Mouse (Mus musculus): ENCODE results near the gene Gpr176. TPM values are rescaled to one million over a fixed set of nuclear protein-coding genes. Genes with fewer than 3 reads are reported as not detected.
"Not testable (repeated sequence)": the region's sequence is repeated elsewhere in the genome, so short reads cannot be mapped to it uniquely, and the experiment has no call there.

The Gpr176 gene
- total RNA-seq, 2 experiments from 2014 or later = 3.4 TPM; not detected in 1

DNA sequence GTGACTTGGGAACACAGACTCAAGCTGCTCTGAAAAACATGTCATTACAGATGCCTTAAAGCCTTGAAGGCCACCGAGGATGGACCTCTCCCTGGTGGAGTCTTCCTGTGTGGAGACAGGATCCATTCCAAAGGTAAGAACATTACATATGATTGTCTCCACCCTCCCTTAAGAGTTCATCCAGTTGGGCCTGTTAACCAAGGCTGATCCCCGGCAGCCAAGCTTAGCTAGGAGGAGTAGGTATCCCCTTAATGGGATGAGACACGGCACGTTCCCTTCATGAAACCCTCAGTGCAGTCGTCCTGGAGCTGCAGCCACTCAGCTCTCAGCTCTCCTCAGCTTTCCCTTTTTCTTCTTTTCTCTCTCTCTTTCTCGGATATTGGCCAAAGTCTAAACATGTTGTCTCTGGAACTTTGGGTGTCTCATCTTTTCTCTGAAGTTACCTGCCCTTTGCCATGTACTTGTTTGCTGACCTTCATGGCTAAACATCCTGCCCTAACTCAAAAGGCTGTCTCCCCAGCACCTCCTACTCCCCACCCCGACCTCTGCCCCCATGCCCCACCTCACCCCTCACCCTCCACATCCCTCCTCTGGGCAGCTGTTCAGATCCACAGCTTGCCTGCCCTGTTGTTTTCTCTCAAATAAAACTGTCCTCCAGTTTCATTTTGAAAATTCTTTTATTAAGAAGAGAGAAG is 67.2 kb downstream of the Gpr176 start:
- no peak for ATAC-seq (replicated peaks; ENCODE audit: low FRiP score, poor library complexity, severe bottlenecking)

DNA sequence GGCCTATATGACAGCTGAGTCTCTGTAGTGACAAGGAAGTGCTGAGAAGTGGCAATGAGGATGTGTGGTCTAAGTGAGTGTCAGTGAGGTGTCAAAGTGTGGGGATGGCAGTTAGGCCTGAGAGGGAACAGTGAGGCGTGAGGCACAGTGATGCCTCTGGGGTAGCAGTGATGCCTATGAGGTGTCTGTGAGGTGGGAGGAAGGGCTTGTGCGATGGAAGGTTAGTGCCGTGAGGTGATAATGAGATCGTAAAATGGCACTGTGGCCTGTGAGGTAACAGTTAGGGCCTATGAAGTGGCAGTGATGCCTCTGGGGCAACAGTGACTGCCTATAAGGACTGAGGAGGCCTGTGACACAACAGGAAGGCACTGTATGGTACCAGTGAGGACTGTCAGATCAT is 69.8 kb downstream of the Gpr176 start:
- no peak for ATAC-seq (replicated peaks; ENCODE audit: low FRiP score, poor library complexity, severe bottlenecking)

DNA sequence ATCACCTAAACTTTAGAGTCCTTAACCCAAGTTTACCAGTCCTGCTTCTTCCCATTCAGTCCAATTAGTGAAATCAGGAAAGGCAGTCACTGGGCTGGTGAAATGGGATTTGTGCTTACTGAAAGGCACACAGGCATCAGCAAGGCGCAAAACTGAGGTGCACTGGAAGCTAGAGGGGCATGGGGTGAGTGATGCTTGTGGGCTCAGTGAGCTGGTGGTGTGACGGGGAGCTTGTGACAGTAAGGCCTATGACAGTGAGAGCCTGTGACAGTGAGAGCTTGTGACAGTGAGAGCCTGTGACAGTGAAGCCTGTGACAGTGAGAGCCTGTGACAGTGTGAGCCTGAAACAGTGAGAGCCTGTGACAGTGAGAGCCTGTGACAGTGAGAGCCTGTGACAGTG is 71.6 kb downstream of the Gpr176 start:
- ATAC-seq (replicated peaks; ENCODE audit: low FRiP score, poor library complexity, severe bottlenecking) = no peak

DNA sequence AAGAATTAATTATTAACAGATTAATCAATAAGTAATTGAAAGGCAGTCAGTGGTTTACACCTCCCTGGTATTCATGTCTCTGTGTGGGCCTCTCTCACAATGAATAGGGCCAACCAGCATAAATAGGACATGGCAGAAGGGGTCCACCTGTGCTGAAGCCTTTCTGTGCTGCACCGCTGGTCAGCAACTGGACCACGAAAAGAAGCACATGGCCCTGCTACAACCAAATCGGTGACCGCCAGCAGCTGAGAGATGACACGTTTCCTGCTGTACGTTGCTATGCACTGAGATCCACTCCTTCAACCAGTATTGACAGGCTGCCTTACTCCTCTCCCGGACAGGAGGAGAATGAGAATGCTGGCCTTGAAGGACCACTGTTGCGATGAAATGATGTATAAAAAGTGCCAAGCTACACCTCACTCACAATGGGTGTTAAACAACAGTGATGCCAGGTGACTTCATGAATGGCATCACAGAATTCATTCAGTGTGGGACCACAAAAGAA is 72.1 kb downstream of the Gpr176 start:
- no peak for ATAC-seq (replicated peaks; ENCODE audit: low FRiP score, poor library complexity, severe bottlenecking)

DNA sequence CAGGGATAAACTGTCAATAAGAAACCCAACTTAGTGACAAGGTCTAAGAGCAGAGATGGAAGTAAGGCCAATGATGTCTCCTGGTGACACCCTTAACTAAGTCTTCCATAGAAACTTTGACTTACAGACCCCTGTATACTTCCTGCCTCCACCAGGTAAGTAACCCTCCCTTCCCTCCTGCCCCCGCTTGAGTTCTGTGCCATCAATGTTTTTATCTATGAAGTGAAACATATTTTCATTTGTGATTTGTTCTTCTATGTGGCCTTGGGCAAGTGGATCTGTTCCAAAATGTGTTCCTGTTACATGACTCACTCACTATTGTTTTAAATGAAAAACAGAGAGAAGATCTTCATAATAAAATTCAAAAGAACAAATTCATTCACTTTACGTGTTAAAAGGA is 73.2 kb downstream of the Gpr176 start:
- ATAC-seq (replicated peaks; ENCODE audit: low FRiP score, poor library complexity, severe bottlenecking) = no peak

DNA sequence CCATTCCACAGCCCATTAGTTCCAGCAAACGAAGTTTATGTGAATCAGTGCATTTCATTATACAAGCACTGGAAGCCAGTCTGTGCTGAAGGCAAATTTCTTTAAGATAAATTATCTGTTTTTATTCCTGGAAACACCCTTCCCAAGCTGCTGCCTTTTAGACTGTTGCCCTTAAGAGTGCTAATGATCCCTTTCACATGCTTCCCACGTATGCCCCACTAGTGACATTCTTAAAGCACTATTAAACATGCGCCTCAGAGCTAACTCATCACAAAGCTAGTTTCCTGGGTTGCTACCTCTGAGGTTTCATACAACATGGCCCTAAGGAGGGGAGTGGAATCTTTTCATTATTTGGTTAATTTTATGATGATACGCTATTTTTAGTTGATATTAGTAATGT is 74.6 kb downstream of the Gpr176 start:
- ATAC-seq (replicated peaks; ENCODE audit: low FRiP score, poor library complexity, severe bottlenecking) = no peak

DNA sequence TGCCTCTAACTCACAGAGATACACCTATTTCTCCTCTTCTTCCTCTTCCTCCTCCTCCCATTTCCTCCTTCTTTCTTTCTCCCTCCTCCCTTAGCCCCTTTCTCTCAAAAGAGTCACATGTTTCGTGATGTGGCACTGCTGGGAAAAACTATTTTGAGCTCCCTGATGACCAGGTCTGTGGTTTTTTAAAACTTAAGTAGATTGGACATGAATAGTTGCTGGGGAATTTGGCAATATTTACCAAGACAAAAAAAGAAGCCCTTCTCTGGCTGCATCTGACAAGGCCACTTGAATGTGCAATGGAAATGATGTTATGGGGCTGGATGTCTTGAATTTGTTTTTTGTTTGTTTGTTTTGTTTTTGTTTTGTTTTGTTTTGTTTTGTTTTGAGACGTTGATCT is 75.3 kb downstream of the Gpr176 start:
- no peak for ATAC-seq (replicated peaks; ENCODE audit: low FRiP score, poor library complexity, severe bottlenecking)

DNA sequence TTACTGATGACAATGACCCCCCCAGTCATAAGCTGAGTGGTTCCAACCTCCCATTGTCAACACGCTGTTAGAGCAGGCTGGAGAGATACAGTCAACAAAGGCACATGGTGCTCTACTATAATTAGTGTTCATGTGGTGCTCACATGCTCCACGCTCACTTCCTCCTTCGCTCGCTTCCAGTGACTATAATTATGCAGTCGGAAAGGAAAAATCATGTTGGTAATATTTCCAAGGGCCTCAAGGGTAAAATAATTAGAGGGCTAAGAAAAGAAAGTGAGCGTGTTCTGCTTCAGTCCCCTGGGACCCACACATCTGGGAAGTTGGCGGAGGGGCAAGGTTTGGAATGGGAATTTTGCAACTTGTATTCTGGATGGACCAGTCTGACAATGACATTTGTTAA is 77.7 kb downstream of the Gpr176 start:
- ATAC-seq (replicated peaks; ENCODE audit: low FRiP score, poor library complexity, severe bottlenecking) = no peak

DNA sequence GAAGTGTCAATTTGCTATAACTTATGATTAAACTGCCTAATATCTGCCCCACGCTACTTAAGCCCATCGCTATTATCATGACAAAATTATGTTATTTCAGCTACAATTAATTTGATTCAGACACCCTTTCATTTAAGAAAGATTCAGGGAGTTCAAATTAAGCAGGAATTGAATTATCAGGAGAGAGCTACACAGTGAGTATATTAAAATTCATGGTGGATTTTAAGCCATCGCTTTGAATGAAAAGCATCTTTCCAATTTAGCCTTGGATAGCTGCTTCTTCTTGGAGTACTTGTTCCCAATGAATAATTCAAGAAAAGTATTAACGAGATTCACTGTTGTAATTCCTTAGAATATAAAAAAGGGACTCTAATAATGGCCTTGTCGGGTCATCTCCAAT is 79.6 kb downstream of the Gpr176 start:
- no peak for ATAC-seq (replicated peaks; ENCODE audit: low FRiP score, poor library complexity, severe bottlenecking)

DNA sequence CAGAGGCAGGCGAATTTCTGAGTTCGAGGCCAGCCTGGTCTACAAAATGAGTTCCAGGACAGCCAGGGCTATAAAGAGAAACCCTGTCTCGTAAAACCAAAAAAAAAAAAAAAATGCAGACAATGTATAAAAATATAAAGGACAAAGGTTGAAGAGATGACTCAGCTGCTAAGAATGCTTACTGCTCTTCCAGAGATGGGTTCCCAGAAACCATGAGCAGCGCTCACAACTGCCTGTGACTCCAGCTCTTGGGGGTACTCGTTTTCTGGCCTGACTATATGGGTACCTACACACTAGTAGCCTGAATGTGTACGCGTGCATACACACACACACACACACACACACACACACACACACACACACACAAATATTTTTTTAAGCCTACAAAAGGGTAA is 84.2 kb downstream of the Gpr176 start:
- ATAC-seq (replicated peaks; ENCODE audit: low FRiP score, poor library complexity, severe bottlenecking) = not testable (repeated sequence)

DNA sequence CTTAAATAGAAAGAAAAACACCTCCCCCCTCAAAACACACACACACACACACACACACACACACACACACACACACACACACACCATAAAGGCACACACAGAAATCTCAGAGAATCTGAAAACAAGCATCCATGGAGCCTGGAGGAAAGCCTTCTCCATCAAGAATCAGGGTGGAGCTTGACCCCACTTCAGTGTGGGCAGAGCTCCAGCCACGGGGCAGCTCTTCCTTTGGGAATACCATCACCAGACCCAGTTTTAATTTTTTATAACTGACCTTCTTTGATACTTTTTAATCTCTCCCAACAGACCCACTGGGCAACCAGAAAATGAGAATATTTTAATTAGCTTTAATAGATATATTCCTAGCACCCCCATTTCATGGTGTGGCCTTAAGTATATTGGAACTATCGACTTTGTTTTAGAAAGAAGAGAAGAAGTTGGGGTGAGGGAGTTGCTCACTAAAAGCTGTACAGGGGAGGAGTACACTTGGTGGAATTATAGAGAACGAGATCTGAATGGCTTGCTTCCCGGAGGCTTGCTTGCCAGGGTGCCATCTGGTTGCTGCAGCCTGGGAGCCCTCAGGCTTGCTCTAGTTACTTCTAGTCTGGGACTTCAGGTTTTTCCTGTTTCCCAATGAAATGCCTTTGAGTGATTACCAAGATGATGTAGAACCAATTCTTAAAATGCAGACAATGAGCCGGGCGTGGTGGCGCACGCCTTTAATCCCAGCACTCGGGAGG is 84.7 kb downstream of the Gpr176 start:
- no peak for ATAC-seq (replicated peaks; ENCODE audit: low FRiP score, poor library complexity, severe bottlenecking)

DNA sequence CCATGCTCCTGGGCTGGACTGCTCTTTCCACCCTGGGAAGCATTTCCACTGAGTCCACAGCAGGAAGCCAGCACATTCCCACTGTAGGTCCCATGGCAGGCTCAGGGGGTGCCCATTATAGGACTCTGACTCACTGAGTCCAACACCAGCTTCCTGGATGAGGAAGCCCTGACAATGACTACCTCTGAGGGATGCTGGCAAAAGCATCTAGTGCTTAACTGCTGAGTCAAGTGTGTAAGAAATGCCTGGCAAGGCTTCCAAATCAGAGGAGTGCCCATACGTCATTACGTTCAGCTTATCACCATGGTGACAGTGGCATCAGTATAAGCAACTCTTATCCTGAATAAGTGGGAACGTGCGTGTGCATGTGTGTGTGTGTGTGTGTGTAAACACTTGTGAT is 85.5 kb downstream of the Gpr176 start:
- ATAC-seq (replicated peaks; ENCODE audit: low FRiP score, poor library complexity, severe bottlenecking) = no peak

DNA sequence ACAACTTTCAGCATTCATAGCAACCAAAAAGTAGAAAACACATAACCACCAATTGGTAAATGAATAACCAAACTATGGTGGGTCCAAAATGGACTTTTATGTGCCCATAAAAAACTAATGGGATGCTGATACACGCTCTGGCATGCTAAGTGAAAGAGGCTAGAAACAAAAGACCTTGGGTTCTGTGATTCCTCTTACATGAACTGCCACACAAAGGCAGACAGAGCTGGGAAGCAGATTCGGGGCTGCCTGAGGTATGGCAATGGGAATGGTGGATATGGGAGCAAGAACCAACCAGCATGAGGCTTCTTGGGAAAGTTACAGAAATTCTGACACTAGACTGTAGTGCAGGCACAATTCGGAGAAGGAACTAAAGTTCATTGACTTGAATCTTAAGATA is 90.8 kb downstream of the Gpr176 start:
- ATAC-seq (replicated peaks; ENCODE audit: low FRiP score, poor library complexity, severe bottlenecking) = no peak

DNA sequence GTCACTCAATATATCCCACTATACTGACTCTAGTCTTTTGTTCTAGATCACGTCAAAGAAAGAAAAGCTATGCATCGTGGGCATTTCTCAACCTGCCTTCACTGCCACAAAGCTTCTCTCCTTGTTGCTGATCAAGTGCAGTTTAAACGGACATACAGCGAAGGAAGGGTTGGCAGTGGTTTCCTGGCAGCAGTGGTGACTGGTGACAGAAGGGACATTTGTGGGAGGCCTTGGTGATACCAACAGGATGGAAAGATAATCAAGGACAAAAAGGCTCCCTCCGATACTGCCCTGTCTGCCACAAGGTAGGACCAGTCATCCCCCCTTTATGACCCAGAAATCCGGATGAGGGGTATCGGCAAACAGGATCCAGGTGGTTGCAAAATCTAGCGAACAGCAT is 95.0 kb downstream of the Gpr176 start:
- no peak for ATAC-seq (replicated peaks; ENCODE audit: low FRiP score, poor library complexity, severe bottlenecking)

DNA sequence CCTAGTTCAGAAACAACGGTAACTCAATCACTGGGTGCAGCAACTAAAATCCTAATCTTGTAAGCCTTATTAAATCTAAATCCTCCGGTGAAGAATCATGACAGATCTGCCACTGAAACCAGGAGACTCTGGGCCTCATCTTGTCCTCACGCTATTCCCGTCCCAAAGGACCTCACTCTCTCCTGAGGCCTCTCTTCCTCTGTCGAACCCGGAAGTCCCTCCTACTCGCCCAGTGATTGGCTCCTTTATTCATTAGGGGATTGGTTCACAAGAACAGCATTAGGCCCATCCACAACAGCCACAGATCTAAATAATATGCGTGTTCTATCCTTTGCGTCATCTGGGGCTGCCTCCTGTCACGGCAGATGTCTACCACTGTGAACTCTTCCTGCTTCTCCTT is 101.6 kb downstream of the Gpr176 start:
- ATAC-seq (replicated peaks; ENCODE audit: low FRiP score, poor library complexity, severe bottlenecking) = no peak

DNA sequence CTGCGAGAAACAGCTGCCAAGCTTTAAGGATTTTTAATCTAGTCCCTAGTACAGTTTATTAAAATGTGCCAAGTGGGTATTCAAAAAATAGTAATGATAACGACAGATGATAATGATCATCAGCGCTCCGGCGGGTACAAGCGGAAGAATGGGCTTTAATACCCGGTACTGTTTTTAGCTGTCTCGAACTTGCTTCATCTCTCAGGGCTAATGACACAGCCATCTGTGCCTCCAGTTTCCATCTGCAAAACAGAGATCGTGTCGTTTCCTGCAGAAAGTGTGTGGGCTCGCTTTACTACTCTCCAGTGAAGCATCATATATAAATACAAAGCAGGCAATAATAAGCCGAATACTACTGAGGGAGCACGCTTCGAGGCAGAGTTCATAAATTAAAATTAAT is 103.0 kb downstream of the Gpr176 start:
- ATAC-seq (replicated peaks; ENCODE audit: low FRiP score, poor library complexity, severe bottlenecking) = no peak

DNA sequence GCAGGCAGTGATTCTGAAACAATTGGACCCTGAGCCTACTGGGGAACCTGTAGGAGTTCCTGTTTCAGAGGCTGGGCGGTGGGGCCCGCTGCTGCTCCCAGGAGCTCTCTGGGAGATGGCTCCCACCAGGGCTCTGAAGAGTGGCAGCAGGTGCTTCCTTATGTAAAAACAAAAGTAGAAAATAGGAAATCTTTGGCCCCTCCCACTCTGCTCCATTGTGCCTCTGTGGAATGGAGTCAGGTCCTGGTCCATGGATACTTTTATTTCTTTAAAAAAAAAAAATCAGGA is 109.4 kb downstream of the Gpr176 start:
- ATAC-seq (replicated peaks; ENCODE audit: low FRiP score, poor library complexity, severe bottlenecking) = no peak

DNA sequence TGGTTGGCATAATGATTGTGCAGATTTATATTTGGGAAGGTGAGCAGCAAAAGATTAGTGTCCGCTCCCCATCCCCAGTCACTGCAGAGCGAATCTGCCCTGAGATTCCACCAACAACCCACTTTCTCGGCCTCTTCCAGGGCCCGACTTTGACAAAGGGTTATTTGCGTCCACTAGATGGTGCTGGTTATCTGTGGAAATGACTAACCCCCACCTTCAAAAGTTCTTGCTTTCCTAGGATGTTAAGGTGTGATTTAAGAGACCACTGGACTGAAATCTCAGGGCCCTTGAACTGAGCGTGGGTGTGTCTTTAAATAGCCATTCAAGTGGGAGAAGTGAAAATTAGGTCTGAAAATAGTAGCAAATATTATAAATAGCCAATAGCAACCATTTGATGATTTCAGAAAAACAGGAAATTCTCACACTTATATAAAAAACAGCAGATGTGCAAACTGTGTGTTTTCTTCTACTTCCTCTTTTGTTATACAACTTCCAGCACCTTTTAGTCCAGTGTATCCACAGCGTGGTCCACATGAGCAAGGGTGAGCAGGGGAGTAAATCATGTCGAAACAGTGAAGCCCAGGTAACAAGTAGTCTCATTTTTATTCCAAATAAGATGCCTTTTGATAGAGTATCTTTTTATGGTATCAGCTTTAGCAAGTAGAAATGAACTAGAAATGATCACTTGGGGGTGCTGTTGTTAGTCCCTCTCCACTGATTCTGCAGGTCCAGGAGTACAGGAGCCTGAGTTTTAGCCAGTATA is 109.9 kb downstream of the Gpr176 start:
- no peak for ATAC-seq (replicated peaks; ENCODE audit: low FRiP score, poor library complexity, severe bottlenecking)

DNA sequence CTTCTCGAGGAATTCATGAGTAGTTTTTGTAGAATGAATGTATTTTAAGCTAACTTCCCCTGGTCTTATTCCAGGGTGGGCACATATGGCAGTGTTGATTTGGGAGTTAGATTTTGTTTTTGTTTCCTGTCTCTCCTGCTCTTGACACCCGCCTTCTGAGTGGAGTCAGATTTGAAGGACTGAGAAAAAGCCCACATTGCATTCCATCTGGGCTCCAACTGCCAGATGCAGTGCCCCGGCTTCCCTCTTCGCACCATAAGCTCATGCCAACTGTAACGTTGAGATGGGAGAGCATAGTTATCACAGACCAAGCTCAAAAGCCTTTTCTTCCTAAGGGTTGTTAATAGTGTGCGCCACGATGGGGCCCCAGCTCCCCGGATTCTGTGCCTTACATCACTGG is 110.5 kb downstream of the Gpr176 start:
- no peak for ATAC-seq (replicated peaks; ENCODE audit: low FRiP score, poor library complexity, severe bottlenecking)

DNA sequence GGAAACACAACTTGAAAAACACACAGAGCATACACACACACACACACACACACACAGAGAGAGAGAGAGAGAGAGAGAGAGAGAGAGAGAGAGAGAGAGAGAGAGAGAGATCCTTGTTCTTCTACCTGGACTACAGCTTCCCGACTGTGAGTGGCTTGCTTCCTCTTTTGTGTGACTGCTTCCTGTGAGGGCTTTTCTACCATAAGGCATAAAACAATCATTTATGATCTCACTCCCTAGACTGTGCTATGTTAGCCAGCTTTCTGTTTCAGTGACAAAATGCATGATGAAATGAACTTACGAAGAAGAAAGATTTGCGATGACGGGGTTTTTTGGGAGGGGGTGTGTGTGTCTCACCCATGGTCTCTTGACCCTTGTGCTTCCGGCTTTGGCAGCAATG is 113.5 kb downstream of the Gpr176 start:
- ATAC-seq (replicated peaks; ENCODE audit: low FRiP score, poor library complexity, severe bottlenecking) = no peak

DNA sequence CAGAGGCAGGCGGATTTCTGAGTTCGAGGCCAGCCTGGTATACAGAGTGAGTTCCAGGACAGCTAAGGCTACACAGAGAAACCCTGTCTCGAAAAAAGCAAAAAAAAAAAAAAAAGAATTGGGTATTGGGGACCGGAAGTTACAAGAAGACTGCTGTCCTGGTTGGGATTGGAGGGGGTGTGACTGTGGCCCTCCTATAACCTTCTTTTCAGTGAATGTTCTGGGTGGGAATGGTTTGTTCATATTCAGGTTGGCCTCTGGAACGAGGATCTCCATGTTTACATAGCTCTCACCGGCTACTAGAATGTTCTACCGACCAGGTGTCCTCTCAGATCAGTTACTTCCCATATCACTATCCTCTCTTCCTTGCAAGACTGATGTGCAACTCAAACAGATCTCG is 116.1 kb downstream of the Gpr176 start:
- ATAC-seq (replicated peaks; ENCODE audit: low FRiP score, poor library complexity, severe bottlenecking) = no peak
